Mouse (Mus musculus): ENCODE measurements around the gene Card11. TPM values are rescaled to one million over a fixed set of nuclear protein-coding genes. Genes with fewer than 3 reads are reported as not detected.

The Card11 gene
- total RNA-seq (2021): under 1 TPM; 0.31 to 0.36 TPM

DNA sequence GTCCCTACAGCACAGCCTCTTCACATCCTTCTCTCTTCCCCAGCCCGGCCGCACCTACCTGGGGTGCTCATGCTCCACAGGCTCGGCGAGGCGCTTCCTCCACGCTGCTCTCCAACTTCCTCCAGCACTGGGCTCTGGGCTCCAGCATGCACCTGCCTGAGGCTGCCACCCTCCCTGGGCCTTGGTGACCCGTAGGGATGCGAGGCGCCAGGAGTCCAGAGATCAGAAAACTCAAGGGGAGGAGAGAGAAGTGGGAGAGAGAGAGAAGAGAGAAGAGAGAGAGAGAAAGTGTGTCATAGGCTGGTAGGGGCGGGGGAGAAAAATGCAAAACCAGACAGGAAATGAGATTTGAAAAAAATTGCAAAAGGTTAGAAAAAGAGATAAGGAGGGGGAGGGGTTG is at the start of gene Card11:
Gene Card11, minus strand, starts transcription at position 234 of the 400 bp plus-strand sequence.
- intact Hi-C loops (cut with DNase I): no loop called here
- no peak for DNase-seq (ENCODE audit: low spot score)

GRCm38 (mm10) chr5:141047651-141048218 is 47.4 kb upstream of the Card11 start:
- intact Hi-C loops (cut with DNase I): no loop called here
- DNase-seq (ENCODE audit: low spot score): no peak

GRCm38 (mm10) chr5:141044976-141045375 is 44.6 kb upstream of the Card11 start:
- intact Hi-C loops (cut with DNase I): no loop called here
- DNase-seq (ENCODE audit: low spot score): no peak

DNA sequence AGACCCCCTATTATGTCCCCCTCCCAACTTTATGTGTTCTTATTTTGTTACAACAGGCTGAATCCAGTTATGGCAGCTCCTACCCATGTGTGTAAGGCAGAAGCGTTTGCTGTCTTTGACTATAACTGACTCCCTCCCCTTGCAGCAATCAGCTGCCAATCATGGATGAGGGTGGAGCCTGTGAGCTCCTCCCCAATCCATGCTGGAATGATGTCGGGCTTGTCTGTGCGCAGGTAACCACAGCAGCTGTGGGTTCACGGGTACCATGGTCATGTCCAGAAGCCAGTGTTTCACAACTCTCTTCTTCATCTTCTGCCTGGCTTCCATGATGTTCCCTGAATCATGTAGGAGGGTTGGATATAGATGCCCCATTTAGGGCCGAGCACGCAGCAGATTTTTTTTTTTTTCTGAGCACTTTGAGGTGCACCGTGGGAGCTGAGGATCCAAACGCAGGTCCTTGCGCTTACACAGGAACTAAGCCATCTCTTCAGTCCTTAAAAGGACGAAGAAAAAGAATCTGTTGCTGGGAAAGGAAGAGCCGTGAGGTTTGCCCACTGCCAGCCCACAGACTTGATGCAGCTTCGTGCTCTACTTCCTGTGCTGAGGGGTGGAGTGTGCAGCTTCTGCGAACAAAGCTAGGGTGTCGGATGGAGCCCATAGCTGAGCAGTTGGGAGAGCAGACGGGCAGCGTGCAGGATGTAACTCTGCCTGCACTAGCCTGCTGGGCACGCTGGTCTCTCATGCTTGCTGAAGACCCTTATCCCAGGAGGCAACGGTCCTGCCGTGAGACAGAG is 43.5 kb upstream of the Card11 start:
- no peak for DNase-seq (ENCODE audit: low spot score)

GRCm38 (mm10) chr5:141042406-141042805 is 42.0 kb upstream of the Card11 start:
- intact Hi-C loops (cut with DNase I): no loop called here
- DNase-seq (ENCODE audit: low spot score): no peak

More for the DNA sequence above, 43.5 kb upstream of the Card11 start:
- intact Hi-C loops (cut with DNase I): no loop called here

DNA sequence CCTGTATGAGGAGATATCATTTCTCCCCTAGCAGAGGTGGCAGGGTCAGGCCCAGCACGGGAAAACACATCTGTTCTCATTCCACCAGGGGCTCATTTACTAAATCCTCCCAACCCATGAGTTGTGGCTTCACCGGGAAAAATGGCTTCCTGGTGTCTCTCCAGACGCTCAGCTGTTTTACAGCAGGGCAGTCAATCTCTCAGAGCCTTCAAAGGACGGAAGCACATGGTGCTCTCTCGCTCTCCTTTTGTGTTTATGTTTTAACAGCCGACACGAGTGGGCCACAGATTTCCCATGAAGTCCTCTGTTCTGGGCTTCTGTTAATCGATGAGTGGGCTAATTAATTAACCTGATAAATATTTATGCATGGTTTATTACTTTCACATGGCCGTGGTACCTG is 40.5 kb upstream of the Card11 start:
- intact Hi-C loops (cut with DNase I): no loop called here
- DNase-seq (ENCODE audit: low spot score): no peak

- DNase-seq (ENCODE audit: low spot score): no peak
- intact Hi-C loops (cut with DNase I): no loop called here
Observed at GRCm38 (mm10) chr5:141038342-141038741, 38.0 kb upstream of the Card11 start.

DNA sequence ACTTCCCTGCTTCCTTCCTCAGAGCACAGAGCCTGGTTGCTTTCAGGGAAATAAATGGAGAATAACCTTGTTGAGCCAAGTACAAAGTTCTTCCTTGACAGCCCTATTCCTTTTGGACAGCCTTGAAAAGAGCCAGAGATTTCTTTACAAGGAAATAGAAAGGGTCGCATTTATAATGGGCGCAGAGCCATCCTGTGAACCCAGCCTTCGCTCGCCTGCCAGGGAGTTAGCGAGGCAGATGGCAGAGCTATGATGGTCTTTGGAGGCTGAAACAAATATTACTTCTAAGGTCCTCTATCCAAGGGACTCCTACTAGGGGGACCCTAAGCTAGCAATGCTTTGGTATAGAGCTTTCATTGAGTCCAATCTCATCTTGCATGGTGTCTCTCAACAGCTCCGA is 35.0 kb upstream of the Card11 start:
- DNase-seq (ENCODE audit: low spot score): no peak

GRCm38 (mm10) chr5:141034301-141034700 is 33.9 kb upstream of the Card11 start:
- DNase-seq (ENCODE audit: low spot score): no peak
- intact Hi-C loops (cut with DNase I): no loop called here

More for the DNA sequence above, 35.0 kb upstream of the Card11 start:
- intact Hi-C loops (cut with DNase I): no loop called here

GRCm38 (mm10) chr5:141033001-141033400 is 32.6 kb upstream of the Card11 start:
- no peak for DNase-seq (ENCODE audit: low spot score)
- intact Hi-C loops (cut with DNase I): no loop called here

GRCm38 (mm10) chr5:141029364-141029763 is 29.0 kb upstream of the Card11 start:
- DNase-seq (ENCODE audit: low spot score): no peak
- intact Hi-C loops (cut with DNase I): no loop called here

- no peak for DNase-seq (ENCODE audit: low spot score)
- intact Hi-C loops (cut with DNase I): no loop called here
Observed at GRCm38 (mm10) chr5:141025635-141026034, 25.3 kb upstream of the Card11 start.

DNA sequence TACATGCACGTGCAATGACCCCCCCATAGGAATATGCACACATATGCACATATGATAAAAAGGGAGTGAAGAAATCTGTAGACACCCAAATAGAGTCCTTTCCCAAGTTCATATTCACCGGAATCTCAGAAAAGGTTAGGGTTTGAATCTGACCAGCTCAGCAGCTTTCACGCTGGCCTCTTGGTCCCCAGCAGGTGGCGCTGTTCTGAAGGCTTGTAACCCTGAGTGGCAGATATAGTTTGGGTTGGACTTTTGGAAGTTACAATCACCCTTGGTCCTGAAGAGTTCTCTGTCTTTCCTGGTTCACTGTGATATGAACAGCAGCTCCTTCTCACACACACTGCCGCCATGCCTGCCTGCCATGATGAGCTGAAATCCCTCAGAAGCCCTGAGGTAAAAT is 24.1 kb upstream of the Card11 start:
- DNase-seq (ENCODE audit: low spot score): no peak
- intact Hi-C loops (cut with DNase I): no loop called here

DNA sequence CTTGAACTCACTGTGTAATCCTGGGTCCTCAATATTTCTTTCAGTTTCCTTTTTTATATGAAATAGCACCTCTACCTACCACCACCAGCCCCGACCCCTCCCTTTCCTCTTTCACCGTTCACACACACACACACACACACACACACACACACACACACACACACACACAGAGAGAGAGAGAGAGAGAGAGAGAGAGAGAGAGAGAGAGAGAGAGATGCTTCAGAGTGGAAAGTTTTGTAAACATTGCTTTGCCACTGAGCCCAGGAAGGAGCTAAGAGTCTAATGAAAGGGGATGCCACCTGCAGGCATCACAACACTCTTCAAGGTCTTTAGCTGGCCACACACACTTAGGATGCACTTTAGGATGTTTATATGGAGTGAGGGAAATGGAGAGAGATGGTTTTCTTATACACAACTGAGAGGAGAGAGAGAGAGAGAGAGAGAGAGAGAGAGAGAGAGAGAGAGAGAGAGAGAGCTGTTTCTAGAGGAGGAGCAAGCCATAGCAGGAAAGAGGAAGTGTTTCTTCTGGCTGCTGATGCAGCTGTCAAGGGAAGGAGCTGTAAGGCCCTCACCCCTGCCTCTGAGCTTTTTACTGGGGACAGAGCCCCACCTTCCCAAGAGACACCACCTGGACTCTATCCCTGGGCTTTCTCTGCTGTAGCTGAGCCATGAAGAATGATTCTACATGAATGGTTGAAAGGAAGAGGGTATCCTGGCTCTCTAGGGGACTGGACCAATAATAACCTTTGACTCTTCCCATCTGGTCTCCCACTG is 17.7 kb upstream of the Card11 start:
- intact Hi-C loops (cut with DNase I): no loop called here
- DNase-seq (ENCODE audit: low spot score): no peak

DNA sequence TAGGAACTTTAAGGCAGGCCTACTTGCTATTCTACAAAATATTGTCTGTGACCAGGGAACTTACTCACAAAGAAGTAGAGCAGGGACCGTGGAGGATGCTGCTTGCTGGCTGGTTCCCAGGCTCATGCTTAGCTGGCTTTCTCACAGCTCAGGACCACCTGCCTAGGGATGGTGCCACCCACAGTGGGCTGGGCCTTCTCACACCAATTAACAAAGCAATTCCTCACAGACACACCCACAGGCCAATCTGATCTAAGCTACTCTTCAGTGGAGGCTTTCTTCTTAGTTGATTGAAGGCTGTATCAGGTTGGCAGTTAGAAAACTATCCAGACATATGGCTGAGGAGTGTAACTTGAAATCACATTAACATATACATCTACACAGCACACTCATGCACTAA is 15.7 kb upstream of the Card11 start:
- no peak for DNase-seq (ENCODE audit: low spot score)
- intact Hi-C loops (cut with DNase I): no loop called here

DNA sequence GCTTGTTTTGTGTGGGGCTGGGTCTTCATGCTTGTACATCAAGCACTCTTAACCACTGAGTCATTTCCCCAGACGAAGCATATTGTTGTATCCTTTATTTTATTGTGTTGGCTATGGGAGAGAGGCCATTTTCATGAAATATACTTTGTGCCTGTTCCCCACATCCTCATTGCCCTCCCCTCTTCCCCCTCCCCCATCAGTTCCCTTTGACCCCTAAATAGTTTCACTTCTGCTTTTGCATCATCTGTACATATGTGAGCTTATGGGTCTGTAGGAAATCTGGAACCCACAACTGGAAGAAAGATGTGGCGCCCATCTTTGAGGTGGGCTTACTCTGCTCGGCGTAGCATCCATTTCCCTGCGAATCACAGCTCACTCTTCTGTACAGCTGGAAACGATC is 13.8 kb upstream of the Card11 start:
- intact Hi-C loops (cut with DNase I): no loop called here
- no peak for DNase-seq (ENCODE audit: low spot score)

GRCm38 (mm10) chr5:141013465-141013864 is 13.1 kb upstream of the Card11 start:
- DNase-seq (ENCODE audit: low spot score): no peak
- intact Hi-C loops (cut with DNase I): no loop called here

DNA sequence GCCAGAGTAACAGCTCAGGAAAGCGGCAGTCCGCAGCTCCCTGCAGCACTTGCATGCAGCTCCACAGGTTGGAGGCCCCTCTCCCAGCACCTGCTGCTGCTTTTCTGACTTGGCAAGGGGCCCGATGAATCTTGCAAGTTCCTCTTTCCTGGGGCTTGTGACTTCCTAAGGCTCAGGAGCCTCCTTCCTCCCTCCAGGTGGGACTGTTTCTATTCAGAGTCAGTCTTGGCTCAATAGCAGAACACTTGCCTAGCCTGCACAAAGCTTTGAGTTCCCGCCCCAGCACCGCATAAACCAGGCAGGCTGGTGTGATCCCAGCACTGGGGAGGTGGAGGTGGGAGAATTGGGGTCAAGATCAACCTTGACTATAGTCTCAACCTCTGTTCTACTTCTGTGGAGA is 5.1 kb upstream of the Card11 start:
- intact Hi-C loops (cut with DNase I): no loop called here
- no peak for DNase-seq (ENCODE audit: low spot score)

- intact Hi-C loops (cut with DNase I): no loop called here
- no peak for DNase-seq (ENCODE audit: low spot score)
Observed at GRCm38 (mm10) chr5:141004078-141004763, 3.8 kb upstream of the Card11 start.

DNA sequence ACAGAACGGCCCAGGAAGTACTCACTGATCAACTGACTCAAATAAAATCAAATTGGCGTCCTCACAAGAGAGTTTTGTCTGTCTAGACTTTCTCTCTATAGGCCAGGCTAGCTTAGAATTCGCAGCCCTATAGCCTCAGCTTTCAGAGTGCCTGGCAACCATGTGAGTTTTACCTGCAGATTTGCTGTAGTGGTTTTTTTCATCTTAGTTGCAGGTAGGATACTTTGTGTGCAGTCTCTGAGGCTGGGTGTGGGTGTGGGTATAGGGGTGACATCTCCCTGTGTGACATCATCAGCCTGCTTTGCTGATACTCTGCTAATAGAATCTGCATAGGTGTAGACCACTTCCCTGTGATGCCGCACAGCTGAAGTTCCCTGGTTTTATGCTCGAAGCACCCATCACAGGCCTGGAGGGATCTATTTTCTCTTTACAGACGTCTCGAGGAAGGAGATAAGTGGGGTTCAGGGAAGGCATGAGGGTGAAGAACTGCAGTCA is 1.2 kb downstream of the Card11 start:
- intact Hi-C loops (cut with DNase I): no loop called here
- DNase-seq (ENCODE audit: low spot score): no peak
